Mouse (Mus musculus) liver, embryonic 16.5 days (tissue): ENCODE measurements at regions not wholly inside any gene's neighbourhood (a gene's known extent, or its start where the extent isn't known, plus 50 kb on each side); places are given as distances from the start of the nearest gene placed in this dataset.

Experiments used
- ATAC-seq: fragments of 200-750 bp; cut with Nextera tagmentation; 2 replicates; pipeline ENCODE4 v1.8.0; 2017; ENCODE audit warnings: low read depth, mild to moderate bottlenecking, moderate number of reproducible peaks, moderate library complexity
- H3K27ac ChIP-seq: fragments of 300-500 bp; sonication (generic); 2 replicates; pipeline ENCODE4 v1.5.1; 2014; ENCODE audit warnings: mild to moderate bottlenecking, low read length
- H3K27me3 ChIP-seq: fragments of 300-500 bp; sonication (generic); 2 replicates; pipeline ENCODE4 v1.6.1; 2014; ENCODE audit warnings: low read depth, low read length, mixed read lengths; ENCODE audit not compliant: control insufficient read depth, insufficient read depth
- H3K36me3 ChIP-seq: fragments of 300-500 bp; sonication (generic); 2 replicates; pipeline ENCODE4 v1.6.1; 2014; ENCODE audit warnings: mild to moderate bottlenecking; ENCODE audit not compliant: control insufficient read depth, insufficient read depth
- H3K4me1 ChIP-seq: fragments of 300-500 bp; sonication (generic); 2 replicates; pipeline ENCODE4 v1.6.1; 2014; ENCODE audit warnings: low read depth, low read length, mixed read lengths; ENCODE audit not compliant: control insufficient read depth
- H3K4me2 ChIP-seq: fragments of 300-500 bp; sonication (generic); 2 replicates; pipeline ENCODE4 v1.6.1; 2014; ENCODE audit warnings: low read depth, low read length, mixed read lengths
- H3K4me3 ChIP-seq: fragments of 300-500 bp; sonication (generic); 2 replicates; pipeline ENCODE4 v1.5.1; 2014; ENCODE audit warnings: low read depth, mild to moderate bottlenecking, low read length
- H3K9ac ChIP-seq: fragments of 300-500 bp; sonication (generic); 2 replicates; pipeline ENCODE4 v1.6.1; 2014; ENCODE audit warnings: low read depth, low read length
- H3K9me3 ChIP-seq: fragments of 300-500 bp; sonication (generic); replicated peaks from 2 replicates; pipeline ENCODE4 v1.6.1; 2016; ENCODE audit warnings: low read length; ENCODE audit not compliant: control insufficient read depth
- WGBS: fragments of 180-500 bp; shearing (Covaris S2); extraction: QIAGEN DNeasy Blood & Tissue Kit; methylation state at CpG from one replicate; pipeline ENCODE4 v1.1.7; 2014; ENCODE audit not compliant: insufficient replicate concordance; 5-methylcytosine and 5-hydroxymethylcytosine counted together

DNA sequence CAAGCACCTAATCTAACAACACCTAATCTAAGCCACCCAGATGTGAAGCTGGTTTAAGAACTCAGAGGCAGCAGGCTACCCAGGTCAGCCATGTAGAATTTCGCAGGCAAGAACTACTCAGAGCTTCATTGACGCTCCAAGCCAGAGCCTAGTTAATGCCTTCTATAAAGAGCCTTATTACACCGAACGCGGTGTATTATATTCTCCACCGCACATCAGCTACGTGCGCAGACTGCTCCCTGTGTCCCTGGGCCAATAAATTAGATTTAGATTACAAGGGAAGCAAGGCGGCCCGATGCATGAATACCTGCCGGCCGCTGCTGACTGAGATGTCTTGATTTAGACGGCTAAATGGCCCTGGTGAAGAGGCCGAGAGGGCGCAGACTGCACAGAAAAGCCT lies 84.7 kb upstream of the Stx16 start:
- Histone ChIP-seq H3K9me3 (no peaks in the 10 kb centered on the region), H3K27me3 (no peaks in the 10 kb centered on the region), H3K4me1 (no peaks in the 10 kb centered on the region), H3K4me3 (no peak overlapping the region), H3K27ac (no peak overlapping the region), H3K9ac (no peak overlapping the region), H3K4me2 (no peak overlapping the region), H3K36me3 (no peaks in the 10 kb centered on the region)
- ATAC-seq, result no peak
- WGBS, result 84% methylated on average over 15 of the region's 15 CpGs

DNA sequence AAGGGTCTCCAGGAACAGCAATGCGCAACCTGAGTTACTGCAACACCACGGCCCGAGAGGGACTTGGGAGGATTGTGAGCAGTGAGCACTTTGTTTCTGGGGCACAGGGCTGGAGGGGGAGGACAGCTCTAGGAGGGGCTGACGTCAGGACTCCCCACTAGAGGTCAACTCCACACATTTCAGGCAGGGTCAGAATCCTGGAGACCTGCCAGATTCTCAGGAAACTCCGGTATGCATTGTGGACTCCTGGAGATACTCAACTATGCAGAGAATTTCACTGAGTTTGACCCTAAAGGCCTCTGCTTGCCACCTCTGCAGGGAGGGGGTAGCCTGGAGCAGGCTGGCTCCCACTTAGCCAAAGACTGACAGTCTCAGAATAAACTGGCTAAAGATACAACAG lies 84.1 kb upstream of the Stx16 start:
- Histone ChIP-seq H3K36me3 (no peaks in the 10 kb centered on the region), H3K4me3 (no peak overlapping the region), H3K9ac (no peak overlapping the region), H3K4me1 (no peaks in the 10 kb centered on the region), H3K4me2 (no peak overlapping the region), H3K9me3 (no peaks in the 10 kb centered on the region), H3K27ac (no peak overlapping the region), H3K27me3 (no peaks in the 10 kb centered on the region)
- 50% methylated on average over 5 of the region's 5 CpGs for WGBS
- ATAC-seq, result peak; percentile 43; the same call in 1 of the 2 replicates

DNA sequence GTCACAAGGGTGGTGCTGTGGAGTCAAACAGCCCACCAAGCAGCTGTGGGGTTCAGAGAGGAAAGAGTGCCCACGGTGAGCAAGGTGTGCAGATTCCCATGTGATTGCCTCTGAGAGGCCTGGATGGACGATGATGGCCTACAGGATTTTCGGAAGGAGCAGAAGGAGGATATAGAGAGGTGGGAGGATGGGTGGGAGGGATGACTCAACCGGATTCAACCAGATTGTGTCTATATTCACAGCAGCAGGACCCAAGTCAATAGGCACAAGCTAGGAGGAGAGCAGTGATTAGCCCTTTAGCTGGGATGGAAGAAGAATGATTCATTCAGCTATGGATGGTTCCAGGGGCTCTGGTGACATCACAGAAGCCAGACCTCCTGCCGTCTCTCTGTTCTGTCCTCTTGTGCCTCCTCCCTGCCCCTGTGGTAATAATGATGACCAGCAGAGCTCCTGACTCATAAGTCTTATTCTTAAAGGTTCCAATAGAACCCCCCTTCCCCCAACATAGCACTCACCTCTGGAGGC lies 82.6 kb upstream of the Stx16 start:
- Histone ChIP-seq H3K27ac (no peak overlapping the region), H3K36me3 (no peaks in the 10 kb centered on the region), H3K4me2 (no peak overlapping the region), H3K9me3 (no peaks in the 10 kb centered on the region), H3K27me3 (no peaks in the 10 kb centered on the region), H3K9ac (no peak overlapping the region), H3K4me3 (no peak overlapping the region), H3K4me1 (no peaks in the 10 kb centered on the region)
- 60% methylated on average over 5 of the region's 5 CpGs for WGBS
- ATAC-seq, result no peak

DNA sequence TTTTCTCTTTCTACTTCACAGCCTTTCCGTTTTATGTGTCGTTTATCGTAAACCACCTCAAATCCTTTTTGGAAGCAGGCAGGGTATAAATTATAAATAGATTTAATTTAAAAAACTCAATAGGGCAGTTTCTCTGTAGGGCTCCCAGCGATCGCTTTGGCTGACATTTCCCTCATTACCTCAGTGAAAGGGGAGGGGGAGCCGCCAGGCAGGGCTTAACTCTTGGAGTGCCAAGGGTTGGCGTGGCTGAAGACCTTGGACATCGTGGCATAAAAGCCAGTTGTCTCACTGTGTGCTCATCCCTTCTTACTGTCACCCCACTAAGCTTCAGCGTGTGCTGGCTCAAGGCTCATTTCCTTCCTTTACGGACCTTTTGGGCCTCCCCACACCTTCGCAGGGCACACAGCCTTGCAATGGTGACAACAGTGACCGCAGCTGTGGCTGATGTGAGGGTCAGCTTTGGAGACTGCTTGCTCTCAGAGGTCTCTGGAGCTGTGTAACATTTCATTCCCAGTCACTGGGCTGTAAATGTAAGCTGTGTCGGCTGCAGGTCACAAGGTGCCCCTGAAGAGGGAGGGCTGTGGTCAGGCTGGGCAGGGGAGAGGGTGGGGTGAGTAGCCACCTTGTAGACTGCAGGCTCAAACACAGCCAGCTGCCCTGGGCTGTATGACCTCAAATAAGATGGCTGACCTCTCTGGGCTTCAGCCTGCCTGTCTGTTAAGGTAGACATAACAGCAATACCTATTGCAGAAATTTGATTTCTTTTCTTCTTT lies 81.6 kb upstream of the Stx16 start:
- no peak overlapping the region for H3K9ac ChIP-seq
- no peak overlapping the region for H3K27ac ChIP-seq
- no peak for ATAC-seq
- WGBS, result 49% methylated on average over 13 of the region's 13 CpGs
- H3K4me3 ChIP-seq, result no peak overlapping the region
- no peak overlapping the region for H3K4me2 ChIP-seq
- H3K36me3 ChIP-seq, result no peaks in the 10 kb centered on the region
- no peaks in the 10 kb centered on the region for H3K27me3 ChIP-seq
- H3K9me3 ChIP-seq, result no peaks in the 10 kb centered on the region
- no peaks in the 10 kb centered on the region for H3K4me1 ChIP-seq

DNA sequence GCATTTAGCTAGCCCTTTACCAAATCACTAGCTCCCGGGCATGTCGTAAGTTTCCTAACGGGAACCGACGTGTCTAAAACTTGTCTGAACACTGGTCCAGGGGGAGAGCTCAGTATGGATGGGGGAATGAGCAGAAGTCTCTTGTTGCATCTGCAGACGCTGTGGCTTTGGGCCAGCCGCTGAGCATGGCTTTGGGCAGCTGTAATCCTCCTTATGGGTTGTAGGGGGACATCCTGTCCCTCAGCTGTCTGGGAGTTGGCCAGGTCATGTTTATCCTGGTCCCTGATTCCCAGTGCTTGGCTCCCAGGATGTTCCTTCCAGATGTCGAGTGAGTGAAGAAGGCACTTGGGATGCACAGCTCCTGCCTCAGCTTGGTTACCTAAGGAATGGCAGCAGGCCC lies 71.4 kb upstream of the Stx16 start:
- ATAC-seq, result no peak
- no peak overlapping the region for H3K9ac ChIP-seq
- WGBS, result 72% methylated on average over 8 of the region's 8 CpGs

DNA sequence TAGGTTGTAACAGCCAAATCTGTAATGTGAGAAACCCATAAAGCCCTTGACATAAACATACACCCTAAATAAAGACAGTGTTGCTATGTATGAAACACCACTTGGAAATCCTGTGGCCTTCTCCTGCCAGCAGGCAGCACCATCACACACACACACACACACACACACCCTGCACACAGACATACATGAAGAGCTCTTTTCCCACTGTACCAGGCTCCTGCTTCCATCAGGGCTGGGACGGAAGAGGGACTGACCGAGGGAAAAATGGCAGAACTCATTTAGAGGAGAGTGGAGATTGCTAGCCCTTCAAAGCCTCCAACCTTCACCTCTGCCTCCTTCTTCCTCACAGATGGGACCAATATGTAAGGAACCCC lies 68.1 kb upstream of the Stx16 start:
- Histone ChIP-seq H3K27ac (no peak overlapping the region), H3K9me3 (no peaks in the 10 kb centered on the region), H3K4me3 (no peak overlapping the region), H3K36me3 (no peaks in the 10 kb centered on the region), H3K4me2 (no peak overlapping the region), H3K27me3 (no peaks in the 10 kb centered on the region), H3K9ac (no peak overlapping the region), H3K4me1 (no peaks in the 10 kb centered on the region)
- WGBS, result 75% methylated on average over 2 of the region's 2 CpGs
- ATAC-seq, result no peak

More for the DNA sequence above, 71.4 kb upstream of the Stx16 start:
- H3K27ac ChIP-seq, result no peak overlapping the region
- H3K36me3 ChIP-seq, result no peaks in the 10 kb centered on the region
- H3K4me1 ChIP-seq, result no peaks in the 10 kb centered on the region
- no peaks in the 10 kb centered on the region for H3K9me3 ChIP-seq
- H3K4me3 ChIP-seq, result no peak overlapping the region
- H3K27me3 ChIP-seq, result no peaks in the 10 kb centered on the region
- no peak overlapping the region for H3K4me2 ChIP-seq

DNA sequence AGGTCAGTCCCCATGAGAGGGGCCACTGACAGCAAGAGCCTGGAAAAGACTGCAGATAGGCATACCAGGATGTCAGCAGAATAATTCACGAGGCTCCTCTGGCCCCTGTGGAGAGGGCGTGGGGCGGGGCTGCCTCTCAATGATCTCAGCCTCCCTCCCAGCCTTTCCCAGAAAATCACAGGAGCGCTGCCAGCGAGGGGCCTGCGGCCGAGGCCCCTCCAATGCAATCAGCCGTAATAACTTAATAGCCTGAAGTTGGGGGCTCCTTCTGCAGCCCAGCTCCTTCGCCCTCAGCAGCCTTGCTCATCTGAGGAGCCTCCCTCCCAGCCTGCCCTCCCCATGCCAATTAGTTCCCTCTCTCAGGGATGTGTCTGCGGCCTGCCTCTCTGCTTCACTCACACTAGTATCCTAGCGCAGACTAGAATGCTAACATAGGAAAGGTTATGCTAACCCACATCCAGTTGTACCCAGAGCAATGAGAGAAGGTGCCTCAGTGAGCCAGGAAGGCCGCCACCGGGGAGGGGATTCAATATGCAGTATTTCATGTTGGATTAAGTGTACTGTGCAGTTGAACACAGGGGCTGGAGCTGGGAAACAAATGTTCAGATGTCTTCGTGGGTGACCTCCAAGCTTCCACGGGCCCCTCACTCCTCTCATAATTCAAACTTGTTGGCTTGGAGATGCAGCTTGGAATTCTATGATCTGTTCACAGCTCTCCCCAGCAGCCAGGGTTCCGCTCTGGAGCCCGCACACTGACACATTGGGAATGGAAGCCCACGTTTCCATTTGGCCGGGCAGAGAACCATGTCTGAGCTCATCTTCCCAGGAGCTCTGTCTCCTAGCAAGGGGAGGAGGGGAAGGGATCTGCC lies 67.5 kb upstream of the Stx16 start:
- H3K4me1 ChIP-seq, result no peaks in the 10 kb centered on the region
- no peaks in the 10 kb centered on the region for H3K9me3 ChIP-seq
- H3K4me3 ChIP-seq, result no peak overlapping the region
- H3K27ac ChIP-seq, result no peak overlapping the region
- 61% methylated on average over 19 of the region's 19 CpGs for WGBS
- no peak overlapping the region for H3K4me2 ChIP-seq
- H3K9ac ChIP-seq, result no peak overlapping the region
- H3K27me3 ChIP-seq, result no peaks in the 10 kb centered on the region
- no peaks in the 10 kb centered on the region for H3K36me3 ChIP-seq
- no peak for ATAC-seq

DNA sequence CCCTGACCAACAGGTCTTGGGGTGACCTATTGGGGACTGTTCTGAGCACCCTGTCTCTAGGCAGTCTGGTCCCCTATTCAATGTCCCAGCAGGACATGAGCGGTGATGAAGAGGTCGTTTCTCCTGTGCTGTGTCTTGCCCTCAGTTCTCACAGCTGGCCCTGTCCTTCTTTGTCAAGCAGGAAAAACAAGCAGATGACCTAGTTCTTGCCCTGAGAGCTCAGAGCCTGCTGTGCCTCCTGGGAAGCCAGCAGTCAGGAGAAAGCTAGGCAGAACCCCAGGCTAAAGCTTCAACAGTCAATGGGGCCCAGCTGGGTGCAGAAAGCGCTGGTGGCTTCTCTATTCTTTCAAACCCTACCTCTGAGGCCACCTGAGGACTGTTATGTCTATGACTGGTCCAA lies 66.1 kb upstream of the Stx16 start:
- ATAC-seq, result no peak
- Histone ChIP-seq H3K36me3 (no peaks in the 10 kb centered on the region), H3K9me3 (no peaks in the 10 kb centered on the region), H3K9ac (no peak overlapping the region), H3K4me1 (no peaks in the 10 kb centered on the region), H3K27ac (no peak overlapping the region), H3K4me3 (no peak overlapping the region), H3K4me2 (no peak overlapping the region), H3K27me3 (no peaks in the 10 kb centered on the region)
- 56% methylated on average over 3 of the region's 3 CpGs for WGBS

DNA sequence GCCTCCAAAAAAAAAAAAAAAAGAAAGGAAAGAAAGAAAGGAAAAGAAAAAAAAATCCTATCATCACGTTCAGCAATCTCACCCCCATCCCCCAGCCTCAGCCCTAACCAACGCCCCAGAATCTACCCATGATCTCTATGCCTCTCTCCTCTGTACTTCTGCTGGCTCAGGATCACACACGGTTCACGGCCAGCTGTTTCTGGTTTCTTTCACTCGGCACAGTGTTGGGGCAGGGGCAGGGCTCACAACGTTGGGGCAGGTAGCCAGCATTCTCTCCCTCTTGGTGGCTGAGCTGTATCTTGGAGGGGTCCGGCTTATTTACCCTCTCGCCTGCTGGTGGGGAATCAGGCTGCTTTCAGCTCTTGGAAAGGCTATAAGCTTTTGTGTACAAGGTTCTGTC lies 64.7 kb upstream of the Stx16 start:
- H3K9ac ChIP-seq, result no peak overlapping the region
- no peak overlapping the region for H3K4me2 ChIP-seq
- no peak for ATAC-seq
- no peaks in the 10 kb centered on the region for H3K9me3 ChIP-seq
- H3K36me3 ChIP-seq, result no peaks in the 10 kb centered on the region
- no peak overlapping the region for H3K27ac ChIP-seq
- no peaks in the 10 kb centered on the region for H3K27me3 ChIP-seq
- no peak overlapping the region for H3K4me3 ChIP-seq
- no peaks in the 10 kb centered on the region; the same call in 1 of the 2 replicates for H3K4me1 ChIP-seq
- 45% methylated on average over 8 of the region's 8 CpGs for WGBS
